ENCODE assay signal across 8 mouse cellular contexts in the genomic region with DNA sequence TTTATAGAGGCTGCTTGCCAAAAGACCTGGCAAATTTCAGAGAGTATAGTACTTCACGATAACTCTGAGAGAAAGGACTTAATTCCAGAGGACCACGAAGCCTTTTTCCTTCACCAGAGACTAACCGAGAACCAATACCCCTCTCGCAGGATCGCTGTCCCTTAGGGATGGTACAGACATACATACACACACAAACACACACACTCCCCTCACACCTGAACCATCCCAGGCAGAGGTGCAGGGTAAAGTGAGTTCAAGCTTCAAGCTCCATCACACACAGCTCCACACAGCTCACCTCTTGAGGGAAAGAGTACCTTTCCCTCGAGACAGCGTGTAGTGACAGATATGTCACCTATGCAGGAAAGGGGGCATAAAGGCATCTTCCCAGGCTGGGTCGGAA. TPM values are rescaled to one million over a fixed set of nuclear protein-coding genes. Genes with fewer than 3 reads are reported as not detected.
DNase-seq lines count a peak whose midpoint lies in the region; ATAC-seq lines count a peak whose summit lies in the region.

No protein-coding gene starts in this region.

- H3K9me3 ChIP-seq in kidney, embryonic 14.5 days (ENCODE audit: control insufficient read depth, low read length): no peaks in the 10 kb centered on the region
- no peaks in the 10 kb centered on the region for H3K9me3 ChIP-seq in hindbrain, embryonic 15.5 days
- no peaks in the 10 kb centered on the region for H3K9me3 ChIP-seq in midbrain, embryonic 11.5 days (ENCODE audit: control insufficient read depth, low read length)

- H3K27ac ChIP-seq in kidney, embryonic 14.5 days (ENCODE audit: low read depth, low read length): peak overlapping the region; percentile 93; the same call in 1 of the 2 replicates
- H3K27ac ChIP-seq in hindbrain, embryonic 15.5 days (replicated peaks): peak overlapping the region; percentile 96
- H3K27ac ChIP-seq in midbrain, embryonic 11.5 days (ENCODE audit: low read depth, low read length): peak overlapping the region; percentile 91; the same call in 1 of the 2 replicates

- no peaks in the 10 kb centered on the region for H3K36me3 ChIP-seq in kidney, embryonic 14.5 days (ENCODE audit: control insufficient read depth, insufficient read depth, low read length)
- no peaks in the 10 kb centered on the region for H3K36me3 ChIP-seq in hindbrain, embryonic 15.5 days
- H3K36me3 ChIP-seq in midbrain, embryonic 11.5 days (ENCODE audit: control insufficient read depth, insufficient read depth, low read length): no peaks in the 10 kb centered on the region

- H3K9ac ChIP-seq in kidney, embryonic 14.5 days (ENCODE audit: low read depth, low read length): peak overlapping the region; percentile 76
- peak overlapping the region; percentile 90 for H3K9ac ChIP-seq in hindbrain, embryonic 15.5 days
- peak overlapping the region; percentile 74 for H3K9ac ChIP-seq in midbrain, embryonic 11.5 days (ENCODE audit: low read length)

- DNase-seq in kidney, postnatal 4 days: no peak
- DNase-seq in NIH3T3 (ENCODE audit: low read depth): peak; percentile 23
- peak; percentile 85 for DNase-seq in midbrain, embryonic 11.5 days (ENCODE audit: low spot score, missing footprints)
- no peak for DNase-seq in adrenal gland, postnatal 4 days (ENCODE audit: low spot score in 2 of 2)
- DNase-seq in testis, postnatal 10 days (ENCODE audit: low spot score): no peak
- no peak for DNase-seq in thymus, postnatal 25 days

- peak overlapping the region; percentile 82 for H3K4me3 ChIP-seq in kidney, embryonic 14.5 days (ENCODE audit: low read length)
- peak overlapping the region; percentile 96 for H3K4me3 ChIP-seq in hindbrain, embryonic 15.5 days
- H3K4me3 ChIP-seq in midbrain, embryonic 11.5 days (ENCODE audit: low read depth, low read length): peak overlapping the region; percentile 70

- ATAC-seq in kidney, embryonic 14.5 days (ENCODE audit: low FRiP score, low TSS enrichment): no peak; the same call in 1 of the 2 replicates
- ATAC-seq in hindbrain, embryonic 15.5 days (ENCODE audit: low FRiP score, low read depth): no peak
- no peak for ATAC-seq in midbrain, embryonic 11.5 days (ENCODE audit: low FRiP score)

- peak overlapping the region; percentile 88 for H3K4me2 ChIP-seq in kidney, embryonic 14.5 days (replicated peaks; ENCODE audit: low read depth, low read length)
- H3K4me2 ChIP-seq in hindbrain, embryonic 15.5 days: peak overlapping the region; percentile 81
- peak overlapping the region; percentile 87 for H3K4me2 ChIP-seq in midbrain, embryonic 11.5 days

- peaks cover 6% of the 10 kb centered on the region; the same call in 1 of the 2 replicates for H3K4me1 ChIP-seq in kidney, embryonic 14.5 days (ENCODE audit: control insufficient read depth, insufficient read depth, low read length)
- peaks cover 22% of the 10 kb centered on the region for H3K4me1 ChIP-seq in hindbrain, embryonic 15.5 days (replicated peaks)
- peaks cover 9% of the 10 kb centered on the region; the same call in 1 of the 2 replicates for H3K4me1 ChIP-seq in midbrain, embryonic 11.5 days (ENCODE audit: control insufficient read depth, insufficient read depth, low read length)

- H3K27me3 ChIP-seq in kidney, embryonic 14.5 days (ENCODE audit: control insufficient read depth, insufficient read depth, low read length): no peaks in the 10 kb centered on the region
- no peaks in the 10 kb centered on the region for H3K27me3 ChIP-seq in hindbrain, embryonic 15.5 days
- H3K27me3 ChIP-seq in midbrain, embryonic 11.5 days (ENCODE audit: control insufficient read depth, insufficient read depth, low read length): no peaks in the 10 kb centered on the region

- under 1% methylated on average over 8 of the region's 8 CpGs for WGBS in kidney, embryonic 14.5 days
- WGBS in hindbrain, embryonic 15.5 days: under 1% methylated on average over 8 of the region's 8 CpGs
- 3% methylated on average over 8 of the region's 8 CpGs for WGBS in midbrain, embryonic 11.5 days

RNA-seq across cellular contexts. Expression of a gene that starts 2.6 kb away (rescaled TPM):
- 3.6 and 5.5 TPM in 2 replicates for polyA plus RNA-seq in kidney, embryonic 14.5 days (2014; fragmentation: Nextera tagmentation; extraction: Ambion mirVana)
- polyA plus RNA-seq in hindbrain, embryonic 15.5 days (2015; fragmentation: Nextera tagmentation; extraction: Ambion mirVana): 6.3 and 6.8 TPM in 2 replicates
- polyA plus RNA-seq in midbrain, embryonic 11.5 days (2014; fragmentation: Nextera tagmentation; extraction: Ambion mirVana): 3.2 and 3.8 TPM in 2 replicates
- total RNA-seq in adrenal gland, postnatal 4 days (2021): 10 to 100 TPM; 10.7 to 12.0 TPM

RNA-seq across cellular contexts. Expression of a gene that starts 54.7 kb away (rescaled TPM):
- polyA plus RNA-seq in kidney, embryonic 14.5 days (2014; fragmentation: Nextera tagmentation; extraction: Ambion mirVana): 1.7 and 3.6 TPM in 2 replicates
- polyA plus RNA-seq in hindbrain, embryonic 15.5 days (2015; fragmentation: Nextera tagmentation; extraction: Ambion mirVana): 2.9 and 3.5 TPM in 2 replicates
- 0.23 and 0.44 TPM in 2 replicates for polyA plus RNA-seq in midbrain, embryonic 11.5 days (2014; fragmentation: Nextera tagmentation; extraction: Ambion mirVana)
- total RNA-seq in adrenal gland, postnatal 4 days (2021): 10 to 100 TPM; 11.3 to 11.5 TPM

Comparison
In these comparisons a context has a peak if more than half of its experiments do, and no peak if none do; other contexts are left out.
1. DNase-seq: peak in NIH3T3 (single experiment) and midbrain, embryonic 11.5 days (single experiment); none in kidney, postnatal 4 days (0 of 2), adrenal gland, postnatal 4 days (0 of 2), testis, postnatal 10 days (single experiment) and thymus, postnatal 25 days (single experiment).
2. Peak in every context shown above with its lines, with median percentiles within 50 percentile points of each other: H3K27ac ChIP-seq, H3K4me2 ChIP-seq, H3K4me3 ChIP-seq and H3K9ac ChIP-seq.